Comparison of ENCODE assay signal across 9 mouse cellular contexts in genomic region chr1:182585162-182585840, GRCm38 (mm10). TPM values are rescaled to one million over a fixed set of nuclear protein-coding genes. Genes with fewer than 3 reads are reported as not detected.
A peak's percentile ranks its signal among the peaks of the same experiment; 100 is the strongest.
DNase-seq lines count a peak whose midpoint lies in the region; ATAC-seq and TF ChIP-seq lines count a peak whose summit lies in the region.
"Had no signal": no experiment of that assay in that cellular context is flagged by ENCODE, and none has a peak within 500 bp of the region (broad histone marks: within the 10 kb centered on the region; RNA-seq: fewer than 3 reads in every experiment).

No protein-coding gene starts in this region.

- DNase-seq in kidney, postnatal 0 days (ENCODE audit: low spot score), result no peak
- DNase-seq in kidney, adult 9 months, result no peak
- DNase-seq in hindbrain, embryonic 10.5 days (ENCODE audit: low spot score), result no peak
- DNase-seq in lung, postnatal 0 days (ENCODE audit: low spot score), result peak; percentile 87
- peak; percentile 20 for DNase-seq in thymus, postnatal 25 days
- no peak for DNase-seq in spleen, adult 12 weeks (ENCODE audit: low spot score)
- DNase-seq in adrenal gland, postnatal 14 days, result no peak
- DNase-seq in layer of hippocampus, adult 2 months (ENCODE audit: low spot score in 2 of 2), result no peak

- WGBS in kidney, postnatal 0 days, result 17% methylated on average over 16 of the region's 16 CpGs
- WGBS in hindbrain, embryonic 10.5 days, result 20% methylated on average over 16 of the region's 16 CpGs
- WGBS in lung, postnatal 0 days, result 12% methylated on average over 16 of the region's 16 CpGs

- H3K27ac ChIP-seq in kidney, postnatal 0 days, result no peak overlapping the region
- H3K27ac ChIP-seq in hindbrain, embryonic 10.5 days, result no peak overlapping the region
- H3K27ac ChIP-seq in lung, postnatal 0 days (ENCODE audit: low read length), result no peak overlapping the region
- no peak overlapping the region for H3K27ac ChIP-seq in layer of hippocampus, adult 2 months

- H3K4me1 ChIP-seq in kidney, postnatal 0 days (replicated peaks; ENCODE audit: insufficient read depth, low read length), result peaks cover 5% of the 10 kb centered on the region; the same call in 1 of the 2 replicates
- peaks cover 8% of the 10 kb centered on the region for H3K4me1 ChIP-seq in hindbrain, embryonic 10.5 days (replicated peaks)
- H3K4me1 ChIP-seq in lung, postnatal 0 days (ENCODE audit: insufficient read depth, low read depth, low read length), result peaks cover 6% of the 10 kb centered on the region

- no peak for TF ChIP-seq EP300 in lung, postnatal 0 days (IDR thresholded peaks at IDR 0.05)

- H3K4me2 ChIP-seq in kidney, postnatal 0 days (ENCODE audit: low read length), result peak overlapping the region; percentile 56
- peak overlapping the region; percentile 56 for H3K4me2 ChIP-seq in lung, postnatal 0 days (replicated peaks; ENCODE audit: low read depth, low read length)

- H3K4me3 ChIP-seq in kidney, postnatal 0 days (replicated peaks; ENCODE audit: low read depth, low read length), result no peak overlapping the region
- H3K4me3 ChIP-seq in hindbrain, embryonic 10.5 days, result peak overlapping the region; percentile 36
- H3K4me3 ChIP-seq in lung, postnatal 0 days (ENCODE audit: low read depth, low read length), result peak overlapping the region; percentile 21
- no peak overlapping the region for H3K4me3 ChIP-seq in layer of hippocampus, adult 2 months

- 0 out of 2 replicates have a peak, but pooled peaks have one; percentile 25 for ATAC-seq in kidney, postnatal 0 days (replicated peaks; ENCODE audit: low FRiP score, low read depth)
- peak; percentile 95 for ATAC-seq in lung, postnatal 0 days

- no peaks in the 10 kb centered on the region for H3K27me3 ChIP-seq in kidney, postnatal 0 days (ENCODE audit: insufficient read depth, low read length)
- peaks cover 42% of the 10 kb centered on the region for H3K27me3 ChIP-seq in hindbrain, embryonic 10.5 days (ENCODE audit: insufficient read depth, poor library complexity, severe bottlenecking)
- no peaks in the 10 kb centered on the region for H3K27me3 ChIP-seq in lung, postnatal 0 days (replicated peaks; ENCODE audit: insufficient read depth, low read length)

- H3K9ac ChIP-seq in kidney, postnatal 0 days (ENCODE audit: low read depth, low read length), result no peak overlapping the region
- H3K9ac ChIP-seq in lung, postnatal 0 days (replicated peaks; ENCODE audit: low read depth), result no peak overlapping the region

- H3K36me3 ChIP-seq in kidney, postnatal 0 days (ENCODE audit: insufficient read depth, low read length), result no peaks in the 10 kb centered on the region
- no peaks in the 10 kb centered on the region for H3K36me3 ChIP-seq in hindbrain, embryonic 10.5 days
- H3K36me3 ChIP-seq in lung, postnatal 0 days (ENCODE audit: insufficient read depth, low read length), result no peaks in the 10 kb centered on the region

- no peak for TF ChIP-seq CTCF in kidney, postnatal 0 days (IDR thresholded peaks at IDR 0.05; ENCODE audit: low read depth)
- no peak for TF ChIP-seq CTCF in lung, postnatal 0 days (IDR thresholded peaks at IDR 0.05)
- no peak for TF ChIP-seq CTCF in layer of hippocampus, adult 2 months (conservative IDR thresholded peaks at IDR 0.05)

- no peaks in the 10 kb centered on the region for H3K9me3 ChIP-seq in kidney, postnatal 0 days (replicated peaks; ENCODE audit: low read length)
- H3K9me3 ChIP-seq in hindbrain, embryonic 10.5 days, result no peaks in the 10 kb centered on the region
- H3K9me3 ChIP-seq in lung, postnatal 0 days (ENCODE audit: low read length), result no peaks in the 10 kb centered on the region

RNA-seq across cellular contexts. Expression of gene Capn8, which starts 20.5 kb away (rescaled TPM):
- 0.11 and 0.13 TPM in 2 replicates for polyA plus RNA-seq in kidney, postnatal 0 days (2015; fragmentation: Nextera tagmentation; extraction: Ambion mirVana)
- polyA plus RNA-seq in hindbrain, embryonic 10.5 days (2016; fragmentation: Nextera tagmentation; extraction: Ambion mirVana), result 0.08 TPM in 1 of 2 replicates, not detected in the other
- 0.25 and 0.57 TPM in 2 replicates for polyA plus RNA-seq in lung, postnatal 0 days (2015; fragmentation: Nextera tagmentation; extraction: Ambion mirVana)
- total RNA-seq in adrenal gland, postnatal 14 days (2021), result 0.15 TPM in 1 of 2 replicates, not detected in the other
- total RNA-seq in layer of hippocampus, adult 2 months (2021), result not detected
- total RNA-seq: heart, adult 8-10 months had no signal

Comparison
In these comparisons a context has a peak if more than half of its experiments do, and no peak if none do; other contexts are left out.
1. DNase-seq: peak in lung, postnatal 0 days (single experiment) and thymus, postnatal 25 days (single experiment); none in kidney, postnatal 0 days (single experiment), kidney, adult 9 months (single experiment), hindbrain, embryonic 10.5 days (single experiment), spleen, adult 12 weeks (single experiment), adrenal gland, postnatal 14 days (single experiment) and layer of hippocampus, adult 2 months (0 of 2).
2. H3K4me3 ChIP-seq: peak in hindbrain, embryonic 10.5 days (single experiment) and lung, postnatal 0 days (single experiment); none in kidney, postnatal 0 days (single experiment) and layer of hippocampus, adult 2 months (single experiment).